Mouse (Mus musculus) adrenal gland, postnatal 36 days (tissue): ENCODE measurements around the gene Olah. TPM values are rescaled to one million over a fixed set of nuclear protein-coding genes. Genes with fewer than 3 reads are reported as not detected.
A peak's percentile ranks its signal among the peaks of the same experiment; 100 is the strongest.

Experiments used
- DNase-seq, 2 experiments: peaks; one replicate each; pipeline ENCODE4 v3.0.0; 2021; ENCODE audit warnings: mixed read lengths in 1 of 2
- total RNA-seq, 2 experiments: library from RNA; stranded (reverse); gene quantifications; 2 replicates each; pipeline ENCODE4 v1.2.3; 2021

The Olah gene
- total RNA-seq, 2 experiments from 2014 or later = 0.30 TPM; not detected in 1

DNA sequence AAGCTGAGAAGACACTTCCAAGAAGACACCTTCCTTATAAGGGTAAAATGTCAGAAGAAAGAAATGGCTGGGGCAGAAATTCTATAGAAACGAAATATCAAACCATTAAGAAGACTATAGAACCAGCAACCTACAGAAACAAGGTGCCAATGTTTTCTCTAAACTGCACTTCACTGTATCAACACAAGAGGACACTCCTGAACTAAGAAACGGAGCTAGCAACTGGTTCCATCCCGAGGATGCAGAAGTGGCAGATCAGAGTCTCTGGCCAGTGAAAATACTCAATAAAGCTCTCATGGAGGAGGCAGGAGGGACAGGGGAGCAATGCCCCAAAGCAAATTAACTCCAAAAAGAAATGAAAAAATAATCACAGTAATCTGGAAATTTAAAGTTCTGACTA, 48.1 kb downstream of the Olah start:
- DNase-seq = peak in 1 of 2 experiments; percentile 16

- no peak for DNase-seq
These were observed 48.6 kb downstream of the Olah start for GRCm38 (mm10) chr2:3348422-3348821.

- DNase-seq = peak; percentile 80 to 82
These were observed 61.3 kb downstream of the Olah start, which contains the start of gene Acbd7 for GRCm38 (mm10) chr2:3335611-3336301. TSS of gene Acbd7 (plus strand) at chr2:3336168.

- DNase-seq = no peak
These were observed 63.2 kb downstream of the Olah start for GRCm38 (mm10) chr2:3333761-3334160.

DNA sequence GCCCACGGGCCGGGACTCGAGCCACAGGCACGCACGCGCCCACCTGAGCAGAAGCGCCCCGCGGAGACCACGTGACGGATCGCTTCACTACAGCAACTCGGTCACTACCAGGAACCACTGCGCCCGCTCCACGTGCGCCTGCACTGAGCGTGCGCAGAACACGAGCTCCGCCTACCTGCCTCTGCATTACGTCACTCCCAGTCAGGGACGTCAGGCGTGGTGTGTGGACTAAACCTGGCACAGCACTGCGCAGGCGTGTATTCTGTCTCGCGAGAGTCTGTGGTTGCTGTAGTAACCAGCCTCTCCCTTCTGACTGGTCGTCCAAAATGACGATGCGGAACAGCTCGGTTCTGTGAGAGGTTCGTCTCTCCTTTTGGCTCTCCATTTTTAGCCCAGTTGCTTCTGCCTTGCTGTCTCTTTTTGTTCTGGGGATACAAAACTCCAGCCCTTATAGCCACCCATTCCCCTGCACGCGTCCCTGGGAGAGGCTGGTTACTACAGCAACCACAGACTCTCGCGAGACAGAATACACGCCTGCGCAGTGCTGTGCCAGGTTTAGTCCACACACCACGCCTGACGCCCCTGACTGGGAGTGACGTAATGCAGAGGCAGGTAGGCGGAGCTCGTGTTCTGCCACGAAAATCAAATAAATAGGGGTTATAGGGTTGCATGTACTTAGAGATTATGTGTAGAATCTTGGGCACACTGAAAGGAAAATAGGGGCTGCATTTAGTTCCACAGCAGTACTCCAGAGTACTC, 64.3 kb downstream of the Olah start, which contains the start of gene Rpp38:
Gene Rpp38 (minus strand): TSS at position 160 of the 759 bp plus-strand sequence.
- peak; percentile 95 to 98 for DNase-seq

DNA sequence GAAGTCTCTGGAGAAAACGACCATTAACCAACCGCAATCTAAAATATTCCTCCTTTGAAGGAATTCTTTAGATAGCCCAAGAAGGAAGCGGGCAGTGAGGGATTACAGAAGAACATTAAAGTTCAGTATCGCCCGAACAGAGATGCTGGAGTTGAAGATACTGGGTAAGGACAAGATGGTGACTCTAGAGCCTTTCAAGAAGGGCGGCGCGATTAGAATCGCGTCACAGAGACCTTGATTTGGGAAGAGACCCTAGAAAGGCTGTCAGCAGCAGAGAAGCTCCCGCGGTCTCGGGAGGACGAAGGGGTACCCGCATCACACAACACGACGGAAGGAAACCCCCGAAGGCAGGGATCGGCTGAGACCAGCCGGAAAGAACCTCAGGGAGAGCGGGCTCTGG, 65.0 kb downstream of the Olah start:
- no peak for DNase-seq

DNA sequence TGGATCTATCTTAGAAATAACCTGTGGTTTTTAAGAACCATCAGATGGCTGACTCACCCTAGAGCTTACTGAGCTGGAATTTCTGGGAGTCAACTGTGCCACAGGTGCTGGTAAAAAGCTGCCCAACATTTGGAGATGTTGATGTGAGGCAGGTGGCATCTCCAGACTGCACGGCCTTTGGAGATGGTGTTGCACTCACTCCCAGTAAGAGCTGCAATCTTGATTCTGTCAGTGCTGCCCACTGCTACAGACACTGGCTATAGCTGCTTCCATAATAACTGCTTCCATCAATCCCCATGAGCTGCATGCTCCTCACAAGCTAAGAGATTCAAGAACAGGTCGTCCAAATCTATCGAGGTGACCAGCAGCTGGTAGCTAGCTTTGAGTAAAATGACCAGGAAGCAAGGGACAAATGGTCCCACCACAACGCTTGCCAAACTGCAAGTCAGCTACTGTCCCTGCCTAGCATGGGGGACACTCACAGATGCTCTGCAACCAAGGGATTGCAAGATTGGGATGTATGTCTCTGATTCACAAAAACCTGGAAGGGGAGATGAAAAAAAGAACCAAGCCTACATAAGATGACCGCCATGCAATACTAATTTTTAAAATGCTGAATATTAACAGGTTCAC, 65.8 kb downstream of the Olah start:
- DNase-seq = no peak

GRCm38 (mm10) chr2:3327351-3327750, 69.7 kb downstream of the Olah start:
- DNase-seq = peak; percentile 74 to 83

GRCm38 (mm10) chr2:3326547-3326946, 70.5 kb downstream of the Olah start:
- peak in 1 of 2 experiments; percentile 10 for DNase-seq

- DNase-seq = no peak
These were observed 72.5 kb downstream of the Olah start for GRCm38 (mm10) chr2:3324381-3325130.

GRCm38 (mm10) chr2:3323132-3323531, 73.9 kb downstream of the Olah start:
- DNase-seq = no peak

DNA sequence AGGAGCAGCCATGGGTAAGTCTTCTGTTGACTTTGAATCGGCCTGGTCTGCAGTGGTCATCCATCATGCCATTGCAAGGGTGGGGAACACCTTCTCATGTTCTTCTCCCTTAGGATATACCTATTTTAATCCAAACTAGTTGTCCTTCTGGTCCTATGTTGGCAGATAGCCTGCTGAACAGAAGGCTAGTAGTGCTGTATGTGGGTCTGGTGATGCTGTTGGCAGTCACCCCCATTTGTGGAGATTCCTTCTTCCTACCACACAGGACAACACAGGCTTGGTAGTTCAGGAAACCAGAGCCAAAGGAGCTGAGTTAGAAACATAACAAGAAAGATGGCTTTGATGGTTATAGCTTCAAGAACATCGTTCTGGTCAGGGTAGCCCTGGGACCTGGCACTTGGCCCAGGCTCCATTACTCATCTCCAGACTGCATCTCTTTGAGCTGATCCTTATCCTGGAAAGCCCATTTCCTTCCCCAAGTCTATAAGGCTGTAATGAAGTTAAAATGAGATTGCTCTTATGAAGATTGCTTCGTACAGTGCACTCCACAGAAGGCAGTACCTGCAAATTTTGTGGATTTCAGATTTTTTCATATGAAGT, 91.5 kb downstream of the Olah start:
- DNase-seq = peak; percentile 88 to 89

DNA sequence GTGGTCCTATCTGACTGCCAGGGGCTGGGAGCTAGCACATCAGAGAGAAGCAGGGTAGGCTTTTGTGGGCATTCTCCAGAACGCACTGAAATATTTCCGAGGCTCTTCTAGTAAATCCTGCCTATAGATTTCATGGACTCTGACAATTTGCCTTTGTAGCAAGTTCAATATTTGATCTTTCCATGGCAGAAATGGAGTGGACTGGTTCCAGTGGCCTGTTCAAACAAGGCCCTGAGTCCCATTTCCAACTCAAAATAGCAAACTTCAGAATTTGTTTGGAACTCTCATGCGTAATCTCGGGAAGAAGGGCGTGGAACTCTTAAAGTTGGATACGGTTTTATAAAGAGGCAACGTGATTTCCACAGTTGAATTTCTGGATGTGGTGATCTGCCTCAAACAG, 101.2 kb downstream of the Olah start:
- DNase-seq = no peak

DNA sequence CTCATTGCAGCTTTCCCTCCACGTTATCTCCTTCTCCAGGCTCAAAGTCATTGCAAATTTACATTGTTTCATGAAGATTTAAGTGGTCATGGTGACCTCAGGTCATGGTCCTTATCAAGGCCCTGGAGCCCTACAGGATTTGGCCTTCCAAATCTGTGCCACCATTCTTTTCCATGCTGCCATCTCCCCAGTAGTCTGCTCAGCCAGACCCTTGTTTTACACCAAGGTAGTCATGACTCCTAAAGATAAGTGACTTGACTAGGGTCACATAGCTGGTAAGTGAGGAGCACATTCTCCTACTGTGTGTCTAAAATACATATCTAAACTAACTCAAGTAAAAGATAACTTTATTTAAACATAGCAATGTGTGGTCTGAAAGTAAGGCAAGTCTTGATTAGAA, 104.8 kb downstream of the Olah start:
- no peak for DNase-seq

Other genes with a start within 250 kb of the Olah start
- gene Nmt2, start 113.0 kb downstream of the Olah start, total RNA-seq = 10 to 100 TPM; 42.4 to 80.1 TPM
- 10 to 100 TPM; 13.3 to 16.9 TPM for gene Rpp38, start 64.6 kb downstream of the Olah start, total RNA-seq
- gene Acbd7, start 61.0 kb downstream of the Olah start, total RNA-seq = not detected
- gene Meig1, start 25.4 kb upstream of the Olah start, total RNA-seq = under 1 TPM in 1 of 2 experiments, not detected in 1; 0.56 TPM
- gene Dclre1c, start 26.9 kb upstream of the Olah start, total RNA-seq = 1 to 10 TPM; 7.0 to 9.1 TPM
- 1 to 10 TPM; 1.8 to 2.5 TPM for gene Suv39h2, start 77.8 kb upstream of the Olah start, total RNA-seq
- 1 to 10 TPM; 2.3 to 2.8 TPM for gene Gm45902, start 115.6 kb upstream of the Olah start, total RNA-seq
- 10 to 100 TPM; 35.4 to 43.6 TPM for gene Hspa14, start 115.6 kb upstream of the Olah start, total RNA-seq
- 1 to 10 TPM; 3.4 to 4.3 TPM for gene Cdnf, start 115.8 kb upstream of the Olah start, total RNA-seq
- 10 to 100 TPM; 11.0 to 14.2 TPM for gene Fam107b, start 173.3 kb upstream of the Olah start, total RNA-seq